14 mouse cellular contexts compared by ENCODE assay signal in genomic region chr17:9680741-9681140, GRCm38 (mm10). TPM values are rescaled to one million over a fixed set of nuclear protein-coding genes. Genes with fewer than 3 reads are reported as not detected.
DNase-seq lines count a peak whose midpoint lies in the region.
"Had no signal": no experiment of that assay in that cellular context is flagged by ENCODE, and none has a peak within 500 bp of the region (broad histone marks: within the 10 kb centered on the region; RNA-seq: fewer than 3 reads in every experiment).

No protein-coding gene starts in this region.

- intact Hi-C loops in left cerebral cortex, postnatal 25 days (cut with DNase I), result loop anchor here (10.0 kb wide), 1 partner anchor 376 kb away; no protein-coding TSS in a partner anchor

- H3K27ac ChIP-seq in limb, embryonic 10.5 days, result no peak overlapping the region
- H3K27ac ChIP-seq: gastrocnemius, adult 2 months; kidney, embryonic 15.5 days; limb, embryonic 13.5 days had no signal

- DNase-seq in embryo, embryonic 11 days, result peak; percentile 26
- DNase-seq in embryo, embryonic 10 days (ENCODE audit: low spot score), result no peak
- DNase-seq in right cerebral cortex, adult 2 months (ENCODE audit: low spot score in 2 of 2), result peak; percentile 8 to 36
- no peak for DNase-seq in right cerebral cortex, postnatal 36 days (ENCODE audit: low spot score in 2 of 2)
- peak; percentile 21 to 55 for DNase-seq in left cerebral cortex, postnatal 25 days (ENCODE audit: low spot score in 2 of 2)
- DNase-seq in limb, embryonic 10.5 days (ENCODE audit: low spot score), result no peak
- no peak for DNase-seq in adipocyte (ENCODE audit: low spot score)
- DNase-seq in spleen, postnatal 4 days (ENCODE audit: low spot score in 2 of 2), result no peak
- DNase-seq: gastrocnemius, adult 2 months had no signal

- H3K4me3 ChIP-seq in limb, embryonic 10.5 days, result no peak overlapping the region
- H3K4me3 ChIP-seq: gastrocnemius, adult 2 months; kidney, embryonic 15.5 days; limb, embryonic 13.5 days had no signal

- no peaks in the 10 kb centered on the region for H3K27me3 ChIP-seq in limb, embryonic 10.5 days (ENCODE audit: low read depth, poor library complexity, severe bottlenecking)
- H3K27me3 ChIP-seq: kidney, embryonic 15.5 days; limb, embryonic 13.5 days had no signal

- no peaks in the 10 kb centered on the region for H3K9me3 ChIP-seq in limb, embryonic 10.5 days (replicated peaks)
- H3K9me3 ChIP-seq: G1E; kidney, embryonic 15.5 days; limb, embryonic 13.5 days had no signal

- no peaks in the 10 kb centered on the region for H3K36me3 ChIP-seq in limb, embryonic 10.5 days
- H3K36me3 ChIP-seq: G1E; kidney, embryonic 15.5 days; limb, embryonic 13.5 days had no signal

- WGBS in limb, embryonic 10.5 days, result 78% methylated on average over 8 of the region's 8 CpGs

- H3K4me1 ChIP-seq in limb, embryonic 10.5 days, result no peaks in the 10 kb centered on the region
- H3K4me1 ChIP-seq: kidney, embryonic 15.5 days; limb, embryonic 13.5 days had no signal

RNA-seq across cellular contexts. Expression of gene Pabpc6, which starts 11.2 kb away (rescaled TPM):
- total RNA-seq in left cerebral cortex, postnatal 25 days (2021), result not detected
- not detected in 2 replicates for polyA plus RNA-seq in limb, embryonic 10.5 days (2016; fragmentation: Nextera tagmentation; extraction: Ambion mirVana)
- total RNA-seq: gastrocnemius, adult 2 months had no signal
- polyA plus RNA-seq: G1E; heart, postnatal 0 days; kidney, embryonic 15.5 days; limb, embryonic 13.5 days; lung, embryonic 16.5 days had no signal

Comparison
In these comparisons a context has a peak if more than half of its experiments do, and no peak if none do; other contexts are left out.
1. DNase-seq: peak in embryo, embryonic 11 days (single experiment), right cerebral cortex, adult 2 months (2 of 2) and left cerebral cortex, postnatal 25 days (2 of 2); none in embryo, embryonic 10 days (single experiment), right cerebral cortex, postnatal 36 days (0 of 2), limb, embryonic 10.5 days (single experiment), adipocyte (single experiment) and spleen, postnatal 4 days (0 of 2).